Mouse (Mus musculus): ENCODE results near the gene Smap1. TPM values are rescaled to one million over a fixed set of nuclear protein-coding genes. Genes with fewer than 3 reads are reported as not detected.
A peak's percentile ranks its signal among the peaks of the same experiment; 100 is the strongest.

Smap1 gene
- total RNA-seq, 2 experiments from 2014 or later, result 192 to 197 TPM

GRCm38 (mm10) chr1:23922530-23922884 is 390 bp upstream of the Smap1 start:
- no peak for DNase-seq (ENCODE audit: low spot score in 2 of 2)

DNA sequence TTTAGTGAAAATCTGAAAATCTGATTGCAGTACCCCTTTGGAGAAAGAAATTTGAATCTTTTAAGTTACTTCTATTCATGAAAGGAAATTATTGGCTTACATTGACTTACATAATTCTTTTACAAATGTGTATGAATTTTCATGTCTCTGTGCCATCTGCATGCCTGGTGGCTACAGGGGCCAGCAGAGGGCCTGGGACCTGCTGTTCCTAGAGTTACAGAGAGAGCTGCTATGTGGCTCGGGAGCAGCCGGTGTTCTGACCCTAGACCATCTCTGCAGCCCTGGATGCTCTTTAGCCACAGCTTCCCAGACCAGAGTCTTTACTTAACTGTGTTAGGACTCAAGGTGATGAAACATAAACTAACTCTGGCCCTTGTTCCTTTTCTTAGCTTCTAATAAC is 1.8 kb downstream of the Smap1 start:
- no peak for DNase-seq (ENCODE audit: low spot score in 2 of 2)

GRCm38 (mm10) chr1:23919086-23919485 is 3.0 kb downstream of the Smap1 start:
- DNase-seq (ENCODE audit: low spot score in 2 of 2), result no peak

- DNase-seq (ENCODE audit: low spot score in 2 of 2), result no peak
These were observed 6.6 kb downstream of the Smap1 start for GRCm38 (mm10) chr1:23915483-23915882.

- no peak for DNase-seq (ENCODE audit: low spot score in 2 of 2)
These were observed 9.1 kb downstream of the Smap1 start for GRCm38 (mm10) chr1:23912988-23913387.

DNA sequence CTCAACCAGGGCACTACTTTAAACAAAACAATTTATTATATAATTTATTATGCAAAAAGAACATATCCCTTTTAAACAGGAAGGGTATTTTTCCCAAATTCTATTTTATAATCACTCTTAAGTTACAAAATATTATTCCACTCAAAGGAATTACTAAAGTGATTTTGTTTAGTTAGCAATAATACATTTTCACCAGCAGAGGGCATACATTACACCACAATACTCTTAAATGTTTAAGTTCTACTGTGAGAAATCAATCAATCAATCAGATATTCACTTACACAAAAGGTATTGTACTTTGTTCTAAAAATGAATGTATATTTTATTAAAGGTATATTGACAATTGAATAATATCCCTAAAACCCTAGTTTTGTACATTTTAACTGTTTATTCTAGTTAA is 16.0 kb downstream of the Smap1 start:
- DNase-seq (ENCODE audit: low spot score in 2 of 2), result no peak

DNA sequence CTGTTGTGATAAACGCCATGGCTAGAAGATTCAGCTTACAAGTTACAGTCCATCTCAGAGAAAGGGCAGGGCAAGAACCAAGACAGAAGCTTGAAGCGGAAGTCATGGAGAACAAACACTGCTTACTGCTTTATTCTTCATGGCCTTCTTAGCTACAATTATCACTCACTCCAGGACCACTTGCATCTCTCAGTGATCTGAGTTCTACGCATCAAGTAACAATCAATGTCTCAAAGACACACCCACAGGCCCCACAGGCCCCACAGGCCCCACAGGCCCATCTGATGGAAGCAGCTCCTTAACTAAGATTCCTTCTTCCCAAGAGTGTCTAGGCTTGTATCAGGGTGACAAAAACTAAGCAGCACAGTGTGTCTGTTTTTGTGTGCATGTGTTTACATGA is 18.8 kb downstream of the Smap1 start:
- DNase-seq (ENCODE audit: low spot score in 2 of 2), result no peak

DNA sequence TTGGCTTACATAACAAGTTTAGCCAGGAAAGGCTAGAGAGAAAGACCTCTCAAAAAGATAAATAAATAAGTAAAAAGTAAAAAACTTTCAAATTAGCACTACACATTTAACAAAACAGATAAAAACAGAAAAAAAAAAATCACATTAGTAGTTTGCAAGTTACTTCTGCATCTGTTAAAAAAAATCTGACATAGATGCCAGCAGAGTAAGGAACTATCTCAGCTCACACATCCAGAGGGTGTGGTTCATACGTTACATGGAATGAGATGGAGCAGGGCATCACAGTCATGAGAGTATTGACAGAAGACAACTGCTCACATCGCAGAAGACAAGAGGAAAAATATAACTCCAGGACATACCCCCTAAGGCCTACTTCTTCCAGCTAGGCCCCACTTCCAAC is 19.4 kb downstream of the Smap1 start:
- no peak for DNase-seq (ENCODE audit: low spot score in 2 of 2)

GRCm38 (mm10) chr1:23899647-23900020 is 22.5 kb downstream of the Smap1 start:
- no peak for DNase-seq (ENCODE audit: low spot score in 2 of 2)

GRCm38 (mm10) chr1:23899020-23899646 is 23.0 kb downstream of the Smap1 start:
- DNase-seq (ENCODE audit: low spot score in 2 of 2), result no peak

DNA sequence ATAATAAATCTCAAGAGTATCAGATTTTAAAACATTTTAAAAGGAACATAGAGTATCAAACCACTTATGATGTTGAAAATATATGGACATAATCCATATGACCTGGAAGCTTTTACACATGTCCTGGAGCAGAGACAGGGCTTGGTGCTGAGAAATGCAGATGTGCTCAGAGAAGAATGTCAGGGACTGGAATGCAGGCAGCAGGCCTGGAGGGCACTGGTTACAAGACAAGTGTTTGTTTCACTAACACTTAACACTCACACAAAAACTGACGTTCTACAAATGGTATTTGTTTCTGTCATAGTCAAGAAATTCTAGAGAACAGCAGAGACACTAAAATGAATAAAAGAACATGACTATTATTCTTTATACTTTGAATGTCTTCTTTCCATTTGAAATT is 30.0 kb downstream of the Smap1 start:
- no peak for DNase-seq (ENCODE audit: low spot score in 2 of 2)

DNA sequence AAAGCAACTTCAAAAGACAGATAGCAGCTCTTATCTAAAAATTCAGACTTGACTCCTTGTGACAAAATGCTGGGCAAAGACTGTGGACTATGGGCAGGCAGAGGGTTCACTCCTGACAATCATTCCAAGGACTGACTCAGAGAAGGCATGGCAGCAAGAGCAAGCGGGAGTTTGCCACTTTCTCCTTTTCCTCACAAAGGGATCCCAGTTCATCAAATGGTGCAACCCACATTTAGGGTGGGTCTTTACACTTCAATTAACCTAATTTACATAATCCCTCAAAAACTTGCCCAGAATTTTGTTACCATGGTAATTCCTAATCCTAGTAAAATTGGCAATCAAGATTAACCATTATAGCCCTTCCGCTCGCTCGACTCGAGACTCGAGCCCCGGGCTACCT is 37.2 kb downstream of the Smap1 start:
- no peak for DNase-seq (ENCODE audit: low spot score in 2 of 2)

GRCm38 (mm10) chr1:23884087-23884668 is 37.9 kb downstream of the Smap1 start:
- DNase-seq (ENCODE audit: low spot score in 2 of 2), result no peak

DNA sequence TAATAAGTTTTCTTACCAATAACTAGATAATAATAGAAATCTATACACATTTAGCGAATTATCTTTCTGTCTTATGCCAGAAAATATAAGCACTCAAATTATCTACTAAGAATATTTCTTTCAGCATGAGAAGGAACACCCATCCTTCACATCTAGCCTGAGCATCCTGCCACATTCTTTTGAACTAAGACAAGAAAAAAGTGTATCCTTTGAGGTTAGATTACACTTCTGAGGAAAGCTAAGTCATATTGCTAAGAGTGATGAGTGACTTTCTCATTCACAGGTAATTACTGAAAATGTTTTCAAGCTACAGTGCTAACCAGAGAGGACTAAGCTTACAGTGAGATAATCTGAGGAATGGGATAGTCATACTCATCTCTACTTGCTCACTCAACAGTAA is 39.4 kb downstream of the Smap1 start:
- DNase-seq (ENCODE audit: low spot score in 2 of 2), result no peak

DNA sequence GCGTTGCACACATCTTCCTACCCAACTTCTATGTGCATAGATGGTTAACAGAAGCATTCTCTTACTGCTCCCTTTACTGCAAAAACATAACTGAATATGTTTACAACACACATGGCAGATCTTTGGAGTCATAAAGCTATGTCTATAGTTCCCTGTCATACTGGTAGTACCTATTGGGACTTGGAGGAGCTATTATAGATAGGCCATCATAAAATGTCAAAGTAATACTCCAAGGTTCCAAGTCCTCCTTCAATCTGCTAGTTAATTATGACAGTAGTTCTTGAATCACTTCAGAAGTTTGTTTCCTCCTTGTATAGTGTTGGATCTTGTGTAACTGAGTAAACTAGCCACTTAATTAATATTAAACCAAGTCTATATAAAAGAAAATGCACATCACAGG is 49.9 kb downstream of the Smap1 start:
- no peak for DNase-seq (ENCODE audit: low spot score in 2 of 2)

- no peak for DNase-seq (ENCODE audit: low spot score in 2 of 2)
These were observed 54.7 kb downstream of the Smap1 start for GRCm38 (mm10) chr1:23867350-23867862.

- DNase-seq (ENCODE audit: low spot score in 2 of 2), result no peak
These were observed 56.6 kb downstream of the Smap1 start for GRCm38 (mm10) chr1:23865566-23865965.

DNA sequence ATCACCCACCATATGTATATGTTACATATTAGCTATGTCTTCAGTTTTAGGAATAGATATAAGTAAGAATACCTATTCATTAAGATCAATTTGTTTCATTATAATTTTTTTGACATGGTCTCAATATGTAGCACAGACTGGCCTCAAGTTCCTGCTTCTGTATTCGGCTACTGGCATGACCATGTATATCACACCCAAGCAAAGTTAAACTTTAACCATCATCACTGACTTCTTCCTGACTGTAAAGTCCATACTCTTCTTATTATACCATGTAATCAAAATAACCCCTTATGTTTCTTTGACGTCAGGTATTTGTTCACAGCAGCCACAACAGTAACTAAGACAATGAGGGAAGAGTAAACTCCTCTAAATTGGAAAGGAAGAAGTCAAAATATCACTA is 61.2 kb downstream of the Smap1 start:
- DNase-seq (ENCODE audit: low spot score in 2 of 2), result no peak

DNA sequence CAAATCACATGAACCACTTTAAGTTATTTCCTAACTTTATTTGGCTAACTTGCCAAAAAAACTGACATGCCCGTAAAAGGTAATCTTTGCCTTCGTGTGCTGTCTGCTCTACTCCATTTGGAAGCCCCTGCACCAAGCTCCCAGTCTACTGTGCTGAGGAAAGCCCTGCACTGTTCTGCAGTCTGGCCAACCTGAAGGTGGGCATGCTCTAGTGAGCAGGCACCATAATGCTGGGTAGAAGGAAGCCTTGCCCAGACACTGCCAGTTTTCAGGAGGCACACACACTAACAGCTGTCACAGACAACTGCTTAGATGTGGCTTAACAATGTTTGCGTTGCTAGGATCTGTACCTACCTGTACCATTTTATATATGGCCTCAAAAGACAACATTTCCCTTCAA is 66.5 kb downstream of the Smap1 start:
- DNase-seq (ENCODE audit: low spot score in 2 of 2), result no peak

GRCm38 (mm10) chr1:23846044-23846680 is 76.0 kb downstream of the Smap1 start:
- peak; percentile 64 to 66 for DNase-seq (ENCODE audit: low spot score in 2 of 2)

GRCm38 (mm10) chr1:23845007-23845406 is 77.1 kb downstream of the Smap1 start:
- DNase-seq (ENCODE audit: low spot score in 2 of 2), result no peak

- peak in 1 of 2 experiments; percentile 2 for DNase-seq (ENCODE audit: low spot score in 2 of 2)
These were observed 78.3 kb downstream of the Smap1 start for GRCm38 (mm10) chr1:23843790-23844189.

- no peak for DNase-seq (ENCODE audit: low spot score in 2 of 2)
These were observed 79.5 kb downstream of the Smap1 start for GRCm38 (mm10) chr1:23842629-23843028.

Data from layer of hippocampus, postnatal 10 days (tissue).